Mouse (Mus musculus): ENCODE measurements around the gene Stbd1.

The Stbd1 gene

DNA sequence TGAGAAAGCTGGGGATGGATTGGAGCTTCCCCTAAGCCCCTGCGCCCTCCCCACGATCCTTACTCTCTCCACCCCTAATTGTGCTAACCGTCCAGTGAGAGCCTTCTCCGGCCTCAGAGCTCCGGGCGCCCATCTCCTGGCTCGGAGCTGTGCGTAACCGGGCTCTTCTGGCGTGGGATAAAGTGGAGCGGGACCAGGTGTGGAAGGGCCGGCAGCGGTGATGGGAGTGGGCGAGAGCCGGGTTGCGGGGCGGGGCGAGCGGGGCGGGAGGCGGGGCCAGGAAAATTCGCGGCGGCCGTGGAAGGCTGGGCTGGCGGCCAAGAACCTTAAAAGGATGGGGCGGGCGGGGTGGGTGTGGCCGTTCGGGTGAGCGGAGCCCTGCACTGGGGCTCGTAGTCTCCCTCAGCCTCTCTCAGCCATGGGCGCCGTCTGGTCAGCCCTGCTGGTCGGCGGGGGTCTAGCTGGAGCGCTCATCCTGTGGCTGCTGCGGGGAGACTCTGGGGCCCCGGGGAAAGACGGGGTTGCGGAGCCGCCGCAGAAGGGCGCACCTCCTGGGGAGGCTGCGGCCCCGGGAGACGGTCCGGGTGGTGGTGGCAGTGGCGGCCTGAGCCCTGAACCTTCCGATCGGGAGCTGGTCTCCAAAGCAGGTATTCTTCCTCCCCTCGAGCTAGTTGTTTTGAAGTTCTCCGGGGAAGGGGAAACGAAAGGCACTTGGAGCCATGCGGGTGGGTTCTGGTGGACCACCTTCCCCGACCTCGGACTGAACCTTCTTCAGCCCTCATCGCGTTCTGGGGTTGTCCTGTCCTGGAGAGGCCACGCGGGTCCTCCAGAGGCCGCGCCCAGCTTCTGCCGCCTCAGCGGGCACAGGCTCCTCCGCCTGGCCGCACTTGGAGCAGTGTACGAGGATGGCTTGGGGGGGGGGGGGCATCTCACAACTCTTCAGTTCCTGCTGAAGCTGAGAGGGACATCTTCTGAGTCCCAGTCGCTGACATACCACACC, at the start of gene Stbd1:
Gene Stbd1, plus strand, starts transcription at position 351 of the 1,000 bp plus-strand sequence.
- no peaks in the 10 kb centered on the region for H3K36me3 ChIP-seq (ENCODE audit: control insufficient read depth, insufficient read depth, low read length, poor library complexity, severe bottlenecking)
- DNase-seq (ENCODE audit: low read depth, low spot score), result peak; percentile 25
- no peaks in the 10 kb centered on the region for H3K27me3 ChIP-seq (ENCODE audit: control insufficient read depth, insufficient read depth, low read length, poor library complexity, severe bottlenecking)

DNA sequence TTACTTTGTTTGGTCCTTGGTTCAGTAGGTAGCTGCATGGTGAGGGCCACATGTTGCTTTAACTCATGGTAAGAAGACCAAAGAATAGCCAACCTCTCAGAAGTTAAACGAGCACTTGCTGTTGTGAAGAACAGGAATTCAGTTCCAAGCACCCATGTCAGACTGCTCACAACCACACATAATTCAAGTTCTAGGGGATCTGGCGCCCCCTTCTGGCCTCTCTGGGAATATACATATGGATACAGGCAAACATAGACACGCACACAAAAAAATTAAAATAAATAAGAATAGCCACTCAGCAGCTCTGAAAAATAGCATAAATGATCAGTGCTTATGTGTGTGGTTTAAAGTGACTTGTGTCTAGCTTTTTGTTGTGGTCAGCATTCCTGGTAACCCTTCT, 48.9 kb upstream of the Stbd1 start:
- DNase-seq (ENCODE audit: low read depth, low spot score), result peak; percentile 38
- no peaks in the 10 kb centered on the region for H3K27me3 ChIP-seq (ENCODE audit: control insufficient read depth, insufficient read depth, low read length, poor library complexity, severe bottlenecking)
- H3K36me3 ChIP-seq (ENCODE audit: control insufficient read depth, insufficient read depth, low read length, poor library complexity, severe bottlenecking), result no peaks in the 10 kb centered on the region

DNA sequence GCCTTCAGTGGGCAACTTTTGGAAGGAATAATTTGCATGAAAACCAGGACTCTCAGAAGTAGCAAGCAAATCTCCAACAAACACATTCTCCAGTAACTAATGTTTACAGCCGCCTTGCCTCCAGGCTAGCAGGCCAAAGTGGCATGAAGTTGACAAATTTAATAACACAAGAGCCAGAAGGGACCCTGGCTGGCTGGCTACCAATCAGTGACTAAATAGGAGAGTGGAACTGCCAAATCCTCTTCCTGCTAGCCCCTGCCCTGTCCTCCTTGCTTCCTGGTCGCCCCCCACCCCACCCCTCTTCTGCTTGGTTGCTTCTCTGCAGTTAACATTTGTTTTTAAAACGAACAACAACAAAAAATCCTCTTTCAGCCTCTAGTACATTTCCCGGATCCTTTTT, 48.4 kb upstream of the Stbd1 start:
- Histone ChIP-seq H3K27me3 (ENCODE audit: control insufficient read depth, insufficient read depth, low read length, poor library complexity, severe bottlenecking) (no peaks in the 10 kb centered on the region), H3K36me3 (ENCODE audit: control insufficient read depth, insufficient read depth, low read length, poor library complexity, severe bottlenecking) (no peaks in the 10 kb centered on the region)
- no peak for DNase-seq (ENCODE audit: low read depth, low spot score)

DNA sequence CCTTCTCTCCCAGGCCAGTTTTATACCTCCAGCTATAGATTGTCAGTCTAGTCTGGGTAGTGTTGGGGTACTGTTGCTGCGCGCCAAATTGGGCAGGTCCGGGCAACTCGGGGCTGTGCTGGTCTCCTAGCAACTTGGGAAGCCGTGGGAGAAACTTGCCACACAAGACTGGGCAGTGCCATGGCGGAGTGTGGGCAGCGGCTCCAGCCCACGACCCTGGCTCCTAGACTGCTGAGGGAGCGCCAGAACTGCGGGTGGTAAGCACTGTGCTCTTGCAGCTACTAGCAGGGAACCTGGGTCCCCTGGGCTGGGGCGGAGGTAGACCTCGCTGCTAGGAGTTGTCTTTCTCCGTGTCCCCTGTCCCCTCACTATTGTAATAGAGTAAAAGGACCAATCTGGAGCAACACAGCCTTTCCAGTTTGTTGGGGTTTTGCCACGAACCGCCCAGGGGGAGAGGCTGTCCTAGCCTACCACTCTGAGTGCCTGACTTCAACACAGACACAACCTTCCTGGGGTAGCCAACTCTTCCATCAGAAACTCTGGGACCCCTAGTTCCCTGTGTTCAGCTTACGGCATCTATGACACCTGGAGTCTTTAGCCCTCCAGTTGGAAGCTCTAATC, 47.8 kb upstream of the Stbd1 start, which contains the start of gene Fam47e:
Gene Fam47e, plus strand, starts transcription at position 179 of the 621 bp plus-strand sequence.
- no peaks in the 10 kb centered on the region for H3K27me3 ChIP-seq (ENCODE audit: control insufficient read depth, insufficient read depth, low read length, poor library complexity, severe bottlenecking)
- DNase-seq (ENCODE audit: low read depth, low spot score), result no peak
- H3K36me3 ChIP-seq (ENCODE audit: control insufficient read depth, insufficient read depth, low read length, poor library complexity, severe bottlenecking), result no peaks in the 10 kb centered on the region

DNA sequence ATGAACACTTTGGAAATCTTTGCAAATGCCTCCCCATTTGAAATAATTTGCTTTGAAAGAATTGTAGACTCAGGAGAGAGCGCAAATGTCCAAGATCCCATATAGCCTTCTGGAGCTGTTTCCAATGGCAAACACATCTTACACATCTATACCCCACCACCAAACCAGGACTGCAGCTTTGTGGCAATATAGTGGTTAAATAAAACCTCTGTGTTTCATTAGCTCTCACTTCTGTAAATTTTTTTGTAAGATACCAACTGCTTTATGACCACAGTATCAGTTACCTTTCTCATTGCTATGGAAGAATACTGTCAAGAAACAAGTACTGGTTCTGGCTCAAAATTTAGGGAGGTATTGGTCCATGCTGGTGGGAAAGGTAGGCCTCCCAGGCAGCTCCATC, 46.9 kb upstream of the Stbd1 start:
- DNase-seq (ENCODE audit: low read depth, low spot score), result no peak
- Histone ChIP-seq H3K36me3 (ENCODE audit: control insufficient read depth, insufficient read depth, low read length, poor library complexity, severe bottlenecking) (no peaks in the 10 kb centered on the region), H3K27me3 (ENCODE audit: control insufficient read depth, insufficient read depth, low read length, poor library complexity, severe bottlenecking) (no peaks in the 10 kb centered on the region)

DNA sequence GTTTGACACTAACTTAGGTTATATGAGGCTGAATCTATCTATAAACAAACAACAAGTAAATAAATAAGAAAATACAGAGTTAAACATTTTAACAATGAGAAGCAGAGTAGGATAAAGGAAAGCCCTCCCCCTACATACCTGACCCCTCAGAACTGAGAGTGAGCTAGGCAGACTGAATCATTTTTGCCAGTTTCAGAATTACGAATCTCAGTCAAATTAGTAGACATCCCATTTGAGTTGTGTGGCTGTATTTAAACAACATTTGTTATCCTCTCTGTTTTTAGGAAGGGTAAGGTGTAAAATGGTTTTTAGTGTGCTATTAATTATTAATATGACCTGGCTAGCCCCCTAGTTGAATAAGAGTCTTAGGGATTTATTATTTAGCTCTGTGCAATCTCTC, 45.3 kb upstream of the Stbd1 start:
- no peaks in the 10 kb centered on the region for H3K27me3 ChIP-seq (ENCODE audit: control insufficient read depth, insufficient read depth, low read length, poor library complexity, severe bottlenecking)
- DNase-seq (ENCODE audit: low read depth, low spot score), result no peak
- no peaks in the 10 kb centered on the region for H3K36me3 ChIP-seq (ENCODE audit: control insufficient read depth, insufficient read depth, low read length, poor library complexity, severe bottlenecking)

DNA sequence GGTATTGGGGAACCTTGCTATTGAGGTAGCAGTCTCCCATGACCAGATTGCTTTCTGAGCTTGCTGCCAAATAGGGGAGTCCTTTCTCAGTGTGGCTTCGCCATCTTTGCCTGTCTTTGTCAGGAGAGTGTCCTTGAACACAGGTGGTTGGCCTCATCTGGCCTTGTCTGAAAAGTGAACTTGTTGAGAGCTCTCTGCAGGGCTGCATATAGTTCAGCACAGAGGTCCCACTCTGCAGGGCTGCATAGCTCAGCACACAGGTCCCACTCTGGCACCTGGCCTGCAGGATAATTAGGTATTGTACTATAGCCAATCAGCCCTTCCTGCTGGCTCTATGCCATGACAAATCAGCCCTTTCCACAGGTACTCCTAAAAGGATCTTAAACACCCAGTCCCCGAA, 42.6 kb upstream of the Stbd1 start:
- no peak for DNase-seq (ENCODE audit: low read depth, low spot score)
- H3K36me3 ChIP-seq (ENCODE audit: control insufficient read depth, insufficient read depth, low read length, poor library complexity, severe bottlenecking), result no peaks in the 10 kb centered on the region

DNA sequence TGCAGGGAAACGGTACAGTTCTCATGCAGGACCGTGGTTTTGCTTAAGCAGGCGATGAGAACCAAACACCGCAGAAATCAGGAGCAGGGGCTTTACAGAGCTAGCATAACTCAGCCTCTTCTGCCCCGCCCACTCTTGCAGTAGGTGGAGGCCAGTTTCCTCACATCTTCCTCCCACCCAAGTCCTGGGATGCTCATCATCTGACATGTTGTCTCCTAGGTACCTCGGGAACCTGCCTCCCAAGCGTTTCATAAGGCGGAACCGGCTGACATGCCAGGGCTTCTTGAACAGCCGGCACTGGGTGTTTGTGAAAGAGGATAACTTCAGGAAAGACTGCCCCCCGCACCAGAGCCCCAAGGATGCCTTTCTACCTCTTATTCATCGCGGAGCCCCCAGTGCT, 40.8 kb upstream of the Stbd1 start:
- H3K27me3 ChIP-seq (ENCODE audit: control insufficient read depth, insufficient read depth, low read length, poor library complexity, severe bottlenecking), result no peaks in the 10 kb centered on the region
- DNase-seq (ENCODE audit: low read depth, low spot score), result no peak
- H3K36me3 ChIP-seq (ENCODE audit: control insufficient read depth, insufficient read depth, low read length, poor library complexity, severe bottlenecking), result no peaks in the 10 kb centered on the region

More for the DNA sequence above, 42.6 kb upstream of the Stbd1 start:
- H3K27me3 ChIP-seq (ENCODE audit: control insufficient read depth, insufficient read depth, low read length, poor library complexity, severe bottlenecking), result no peaks in the 10 kb centered on the region

DNA sequence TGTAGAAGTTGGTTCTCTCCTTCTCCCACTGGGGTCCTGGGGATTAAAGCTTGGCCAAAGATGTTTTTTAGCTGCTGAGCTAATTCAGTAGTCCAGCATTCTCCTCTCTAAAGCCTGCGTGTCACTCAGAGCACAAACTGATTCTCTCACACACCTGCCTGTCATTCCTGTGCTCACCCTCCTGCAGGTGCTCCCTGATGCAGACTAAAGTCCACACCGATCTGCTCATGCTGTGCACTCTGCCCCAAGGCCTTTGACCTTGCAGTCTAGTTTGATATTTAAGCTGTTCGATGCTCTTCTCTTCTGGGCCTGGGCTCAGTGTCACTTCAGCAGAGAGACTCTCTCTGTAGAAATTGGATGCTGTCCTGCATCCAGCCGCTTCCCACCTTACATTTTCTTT, 31.6 kb upstream of the Stbd1 start:
- Histone ChIP-seq H3K27me3 (ENCODE audit: control insufficient read depth, insufficient read depth, low read length, poor library complexity, severe bottlenecking) (no peaks in the 10 kb centered on the region), H3K36me3 (ENCODE audit: control insufficient read depth, insufficient read depth, low read length, poor library complexity, severe bottlenecking) (no peaks in the 10 kb centered on the region)
- no peak for DNase-seq (ENCODE audit: low read depth, low spot score)

DNA sequence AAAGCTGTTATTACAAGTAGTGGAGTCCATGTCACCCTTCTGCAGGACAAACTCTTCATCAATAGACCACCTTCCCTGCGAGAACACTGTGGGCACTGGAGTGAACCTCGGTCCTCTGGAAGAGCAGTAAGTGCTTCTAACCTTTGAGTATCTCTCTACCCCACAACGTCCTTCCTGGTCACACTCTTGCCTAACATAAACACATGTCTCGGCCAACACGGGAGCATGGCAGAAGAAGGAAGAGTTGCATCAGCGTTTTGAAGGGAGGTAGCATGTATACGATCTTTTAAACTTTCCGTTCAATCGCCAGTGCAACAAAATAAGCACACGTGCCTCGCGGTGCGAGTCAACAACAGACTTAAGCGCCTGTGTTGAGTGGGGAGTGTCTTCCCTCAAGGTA, 23.3 kb upstream of the Stbd1 start:
- no peak for DNase-seq (ENCODE audit: low read depth, low spot score)
- Histone ChIP-seq H3K36me3 (ENCODE audit: control insufficient read depth, insufficient read depth, low read length, poor library complexity, severe bottlenecking) (no peaks in the 10 kb centered on the region), H3K27me3 (ENCODE audit: control insufficient read depth, insufficient read depth, low read length, poor library complexity, severe bottlenecking) (no peaks in the 10 kb centered on the region)

DNA sequence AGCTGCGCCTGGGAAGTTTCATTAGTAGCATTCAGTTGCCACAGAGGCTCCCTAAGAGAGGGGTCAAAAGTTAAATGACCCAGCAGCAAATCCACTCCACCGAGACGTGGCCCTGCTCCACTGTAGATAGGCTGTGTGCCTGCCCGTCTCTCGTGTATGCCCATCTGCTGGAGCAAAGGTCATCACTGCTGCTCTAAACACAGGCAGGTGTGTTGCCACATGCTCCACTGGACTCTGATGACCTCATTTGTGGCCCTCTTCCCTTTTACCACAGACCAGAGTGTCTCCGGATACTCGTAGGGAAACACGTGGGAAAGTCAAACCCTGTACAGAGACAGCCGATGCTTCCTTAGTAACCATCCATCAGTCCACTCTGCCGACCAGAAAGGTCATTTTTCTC, 16.9 kb upstream of the Stbd1 start:
- H3K27me3 ChIP-seq (ENCODE audit: control insufficient read depth, insufficient read depth, low read length, poor library complexity, severe bottlenecking), result no peaks in the 10 kb centered on the region
- DNase-seq (ENCODE audit: low read depth, low spot score), result no peak

DNA sequence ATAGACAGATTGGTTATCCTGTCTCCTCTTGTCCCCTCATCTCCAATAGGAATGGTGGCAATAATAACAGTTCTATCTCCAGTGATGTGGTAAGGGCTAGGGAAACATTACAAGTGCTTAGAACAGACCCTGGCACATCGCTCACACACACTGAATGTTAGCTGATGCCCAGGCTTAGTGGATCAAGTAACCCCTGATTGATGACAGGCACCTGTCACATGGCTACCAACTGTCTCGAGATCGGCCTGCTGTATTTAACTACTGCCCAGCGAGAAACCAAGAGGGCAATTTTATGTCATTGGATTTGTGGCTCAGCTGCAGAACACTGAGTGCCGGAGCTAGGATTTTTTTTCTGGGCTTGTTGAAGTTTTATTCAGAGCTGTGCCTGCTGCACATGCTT, 7.8 kb upstream of the Stbd1 start:
- no peaks in the 10 kb centered on the region for H3K27me3 ChIP-seq (ENCODE audit: control insufficient read depth, insufficient read depth, low read length, poor library complexity, severe bottlenecking)
- no peaks in the 10 kb centered on the region for H3K36me3 ChIP-seq (ENCODE audit: control insufficient read depth, insufficient read depth, low read length, poor library complexity, severe bottlenecking)
- no peak for DNase-seq (ENCODE audit: low read depth, low spot score)

More for the DNA sequence above, 16.9 kb upstream of the Stbd1 start:
- H3K36me3 ChIP-seq (ENCODE audit: control insufficient read depth, insufficient read depth, low read length, poor library complexity, severe bottlenecking), result no peaks in the 10 kb centered on the region

DNA sequence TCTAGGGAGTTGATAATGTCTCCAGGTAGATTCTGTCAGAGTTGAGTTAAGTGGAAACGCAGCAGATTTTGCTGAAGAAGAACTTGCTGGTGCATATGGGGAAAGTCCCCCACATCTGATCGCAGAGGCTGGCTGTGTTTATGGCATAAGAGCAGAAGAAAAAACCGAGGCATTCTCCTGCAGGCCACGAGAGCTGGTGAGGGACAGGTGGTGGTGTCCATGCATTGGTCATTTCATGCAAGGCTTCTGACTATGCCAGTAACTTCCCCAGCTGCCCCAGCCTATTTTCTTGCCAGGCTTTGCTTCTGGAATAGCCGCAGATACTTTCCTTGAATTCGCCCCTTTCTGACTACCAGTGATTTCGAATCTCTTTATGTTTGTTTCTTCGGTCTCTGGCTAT, 6.0 kb upstream of the Stbd1 start:
- Histone ChIP-seq H3K27me3 (ENCODE audit: control insufficient read depth, insufficient read depth, low read length, poor library complexity, severe bottlenecking) (no peaks in the 10 kb centered on the region), H3K36me3 (ENCODE audit: control insufficient read depth, insufficient read depth, low read length, poor library complexity, severe bottlenecking) (no peaks in the 10 kb centered on the region)
- DNase-seq (ENCODE audit: low read depth, low spot score), result no peak

DNA sequence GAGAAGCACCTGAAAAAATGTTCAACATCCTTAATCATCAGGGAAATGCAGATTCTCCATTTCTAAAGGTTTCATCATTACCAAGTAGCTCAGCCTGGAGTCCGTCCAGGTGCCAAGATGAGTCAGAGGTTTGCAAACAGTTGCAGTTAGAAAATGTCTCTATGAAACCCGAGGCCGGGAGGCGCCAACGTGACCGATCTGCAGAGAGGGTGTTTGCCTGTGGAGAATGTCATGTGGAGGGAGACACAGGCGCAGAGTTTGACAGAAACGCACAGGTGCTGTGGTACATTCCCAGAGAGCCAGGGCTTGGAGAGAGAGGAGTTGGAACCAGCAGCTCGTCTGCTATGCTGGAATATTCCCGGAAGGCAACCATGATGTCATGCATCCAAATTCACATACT, 3.8 kb upstream of the Stbd1 start:
- Histone ChIP-seq H3K36me3 (ENCODE audit: control insufficient read depth, insufficient read depth, low read length, poor library complexity, severe bottlenecking) (no peaks in the 10 kb centered on the region), H3K27me3 (ENCODE audit: control insufficient read depth, insufficient read depth, low read length, poor library complexity, severe bottlenecking) (no peaks in the 10 kb centered on the region)
- no peak for DNase-seq (ENCODE audit: low read depth, low spot score)

DNA sequence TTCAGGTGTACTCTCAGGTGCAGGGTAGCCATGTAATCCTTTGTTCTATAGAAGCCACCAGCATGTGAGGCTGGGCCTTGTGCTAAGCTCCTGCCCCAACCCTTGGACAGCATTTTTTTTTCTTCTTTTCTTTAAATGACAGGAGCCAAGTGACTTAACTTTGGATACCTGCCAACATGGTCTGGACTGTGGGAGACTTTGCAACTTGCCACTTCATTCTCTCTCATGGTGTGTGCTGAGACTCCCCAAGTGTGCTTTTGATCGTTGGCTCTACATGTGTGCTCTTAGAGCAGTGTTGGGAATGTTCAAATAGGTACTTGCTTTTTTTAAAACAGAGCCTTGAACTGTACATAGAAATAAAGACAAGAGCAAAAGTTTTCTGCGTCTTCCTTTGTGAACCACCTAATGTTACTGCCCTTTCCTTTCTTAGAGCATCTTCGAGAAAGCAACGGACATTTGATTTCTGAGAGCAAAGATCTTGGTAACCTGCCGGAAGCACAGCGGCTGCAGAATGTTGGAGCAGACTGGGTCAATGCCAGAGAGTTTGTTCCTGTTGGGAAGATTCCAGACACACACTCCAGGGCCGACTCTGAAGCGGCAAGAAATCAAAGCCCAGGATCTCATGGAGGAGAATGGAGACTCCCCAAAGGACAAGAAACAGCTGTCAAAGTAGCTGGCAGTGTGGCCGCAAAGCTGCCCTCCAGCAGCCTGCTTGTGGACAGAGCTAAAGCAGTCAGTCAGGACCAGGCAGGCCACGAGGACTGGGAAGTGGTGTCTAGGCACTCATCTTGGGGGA, 1.8 kb downstream of the Stbd1 start:
- no peaks in the 10 kb centered on the region for H3K27me3 ChIP-seq (ENCODE audit: control insufficient read depth, insufficient read depth, low read length, poor library complexity, severe bottlenecking)
- H3K36me3 ChIP-seq (ENCODE audit: control insufficient read depth, insufficient read depth, low read length, poor library complexity, severe bottlenecking), result no peaks in the 10 kb centered on the region
- DNase-seq (ENCODE audit: low read depth, low spot score), result no peak

Data from splenic B cell, adult 2 months (primary cell).